Mouse (Mus musculus): Measurements from ENCODE around the gene Serpind1. TPM values are rescaled to one million over a fixed set of nuclear protein-coding genes. Genes with fewer than 3 reads are reported as not detected.

Gene Serpind1
- 1.4 TPM for polyA plus RNA-seq (2014; fragmentation: Illumina TruSeq; extraction: RNeasy Lipid Tissue Mini Kit (QIAGEN cat#74804); ENCODE audit: low read depth, low replicate concordance)

DNA sequence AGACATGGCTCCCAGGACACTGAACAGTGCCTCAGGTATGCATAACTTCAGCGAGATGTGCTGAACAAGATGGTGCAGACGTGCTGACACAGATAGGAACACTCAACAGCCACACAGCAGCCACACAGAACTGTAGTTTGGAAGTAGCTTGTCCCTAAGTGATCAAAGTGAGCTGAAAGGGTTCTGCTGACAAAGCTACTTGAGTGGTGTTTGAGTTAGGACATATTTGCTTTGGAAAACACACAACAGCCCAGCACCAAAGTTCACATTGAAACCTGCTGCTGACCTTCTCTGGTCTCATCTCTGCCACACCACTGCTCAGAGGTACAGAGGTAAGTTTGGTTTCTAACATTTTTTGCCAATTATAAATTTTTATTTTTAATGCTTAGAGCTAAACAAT lies at the start of gene Serpind1:
TSS of gene Serpind1 (plus strand) at position 256 of the 400 bp plus-strand sequence.

Other genes with a start within 250 kb of the Serpind1 start
- 64.4 TPM for gene Ppil2, start 220.1 kb upstream of the Serpind1 start, polyA plus RNA-seq (2014; fragmentation: Illumina TruSeq; extraction: RNeasy Lipid Tissue Mini Kit (QIAGEN cat#74804); ENCODE audit: low read depth, low replicate concordance)
- gene 2610318N02Rik, start 206.2 kb upstream of the Serpind1 start, polyA plus RNA-seq (2014; fragmentation: Illumina TruSeq; extraction: RNeasy Lipid Tissue Mini Kit (QIAGEN cat#74804); ENCODE audit: low read depth, low replicate concordance) = not detected
- gene Sdf2l1, start 199.0 kb upstream of the Serpind1 start, polyA plus RNA-seq (2014; fragmentation: Illumina TruSeq; extraction: RNeasy Lipid Tissue Mini Kit (QIAGEN cat#74804); ENCODE audit: low read depth, low replicate concordance) = 9.1 TPM
- not detected for gene Ydjc, start 186.8 kb upstream of the Serpind1 start, polyA plus RNA-seq (2014; fragmentation: Illumina TruSeq; extraction: RNeasy Lipid Tissue Mini Kit (QIAGEN cat#74804); ENCODE audit: low read depth, low replicate concordance)
- gene Ccdc116, start 184.1 kb upstream of the Serpind1 start, polyA plus RNA-seq (2014; fragmentation: Illumina TruSeq; extraction: RNeasy Lipid Tissue Mini Kit (QIAGEN cat#74804); ENCODE audit: low read depth, low replicate concordance) = not detected
- gene Ube2l3, start 128.7 kb upstream of the Serpind1 start, polyA plus RNA-seq (2014; fragmentation: Illumina TruSeq; extraction: RNeasy Lipid Tissue Mini Kit (QIAGEN cat#74804); ENCODE audit: low read depth, low replicate concordance) = 157 TPM
- gene Rimbp3, start 122.8 kb upstream of the Serpind1 start, polyA plus RNA-seq (2014; fragmentation: Illumina TruSeq; extraction: RNeasy Lipid Tissue Mini Kit (QIAGEN cat#74804); ENCODE audit: low read depth, low replicate concordance) = not detected
- gene Hic2, start 97.8 kb upstream of the Serpind1 start, polyA plus RNA-seq (2014; fragmentation: Illumina TruSeq; extraction: RNeasy Lipid Tissue Mini Kit (QIAGEN cat#74804); ENCODE audit: low read depth, low replicate concordance) = 0.44 TPM
- not detected for gene Tmem191c, start 55.3 kb upstream of the Serpind1 start, polyA plus RNA-seq (2014; fragmentation: Illumina TruSeq; extraction: RNeasy Lipid Tissue Mini Kit (QIAGEN cat#74804); ENCODE audit: low read depth, low replicate concordance)
- gene Snap29, start 74.6 kb downstream of the Serpind1 start, polyA plus RNA-seq (2014; fragmentation: Illumina TruSeq; extraction: RNeasy Lipid Tissue Mini Kit (QIAGEN cat#74804); ENCODE audit: low read depth, low replicate concordance) = 101 TPM
- 27.7 TPM for gene Pi4ka, start 74.9 kb downstream of the Serpind1 start, polyA plus RNA-seq (2014; fragmentation: Illumina TruSeq; extraction: RNeasy Lipid Tissue Mini Kit (QIAGEN cat#74804); ENCODE audit: low read depth, low replicate concordance)
- 22.6 TPM for gene Crkl, start 120.6 kb downstream of the Serpind1 start, polyA plus RNA-seq (2014; fragmentation: Illumina TruSeq; extraction: RNeasy Lipid Tissue Mini Kit (QIAGEN cat#74804); ENCODE audit: low read depth, low replicate concordance)
- 0.32 TPM for gene Aifm3, start 158.2 kb downstream of the Serpind1 start, polyA plus RNA-seq (2014; fragmentation: Illumina TruSeq; extraction: RNeasy Lipid Tissue Mini Kit (QIAGEN cat#74804); ENCODE audit: low read depth, low replicate concordance)
- 22.8 TPM for gene Lztr1, start 177.3 kb downstream of the Serpind1 start, polyA plus RNA-seq (2014; fragmentation: Illumina TruSeq; extraction: RNeasy Lipid Tissue Mini Kit (QIAGEN cat#74804); ENCODE audit: low read depth, low replicate concordance)
- 1.1 TPM for gene Thap7, start 199.8 kb downstream of the Serpind1 start, polyA plus RNA-seq (2014; fragmentation: Illumina TruSeq; extraction: RNeasy Lipid Tissue Mini Kit (QIAGEN cat#74804); ENCODE audit: low read depth, low replicate concordance)
- not detected for gene Lrrc74b, start 229.9 kb downstream of the Serpind1 start, polyA plus RNA-seq (2014; fragmentation: Illumina TruSeq; extraction: RNeasy Lipid Tissue Mini Kit (QIAGEN cat#74804); ENCODE audit: low read depth, low replicate concordance)
- gene P2rx6, start 230.5 kb downstream of the Serpind1 start, polyA plus RNA-seq (2014; fragmentation: Illumina TruSeq; extraction: RNeasy Lipid Tissue Mini Kit (QIAGEN cat#74804); ENCODE audit: low read depth, low replicate concordance) = not detected

All from kidney, adult 10 weeks (tissue).